Mouse (Mus musculus): ENCODE measurements around the gene Gga1. TPM values are rescaled to one million over a fixed set of nuclear protein-coding genes. Genes with fewer than 3 reads are reported as not detected.

The Gga1 gene
- polyA plus RNA-seq, 1 experiment = 56.5 TPM

DNA sequence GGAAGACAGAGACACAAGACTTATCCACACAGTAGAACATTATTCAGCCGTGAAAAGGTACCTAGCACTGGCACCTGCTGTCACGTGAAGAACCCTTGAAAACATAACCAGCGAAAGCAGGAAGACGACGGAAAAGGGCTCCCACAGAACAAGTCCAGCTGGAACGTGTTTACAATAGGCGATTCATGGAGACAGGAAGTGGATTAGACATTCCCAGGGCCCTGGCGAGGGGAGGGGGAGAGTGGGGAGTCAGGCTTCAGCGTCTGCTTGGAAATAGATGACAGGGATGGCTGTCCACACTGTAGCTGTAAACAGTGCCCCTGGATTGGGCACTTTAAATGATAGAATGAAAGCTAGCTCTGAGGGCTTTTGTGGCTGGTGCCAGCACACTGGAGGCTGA, 8.6 kb upstream of the Gga1 start:
- no peaks in the 10 kb centered on the region for H3K27me3 ChIP-seq (replicated peaks; ENCODE audit: control insufficient read depth, insufficient read depth, low read length)
- peaks cover 6% of the 10 kb centered on the region; the same call in 1 of the 2 replicates for H3K4me1 ChIP-seq (ENCODE audit: control insufficient read depth, insufficient read depth, low read length)
- TF ChIP-seq POLR2A (IDR thresholded peaks at IDR 0.05; ENCODE audit: low read depth, low read length) (no peak), CTCF (conservative IDR thresholded peaks at IDR 0.05; ENCODE audit: insufficient read depth, insufficient read length, low read depth, low read length) (no peak)
- no peak overlapping the region for H3K4me3 ChIP-seq (ENCODE audit: insufficient read depth, low read depth, low read length)
- WGBS = 34% methylated on average over 9 of the region's 9 CpGs
- H3K27ac ChIP-seq (ENCODE audit: insufficient read depth, low read depth, low read length) = peak overlapping the region; percentile 69
- DNase-seq = peak; percentile 75
- H3K36me3 ChIP-seq (ENCODE audit: control insufficient read depth, insufficient read depth, low read length) = no peaks in the 10 kb centered on the region

DNA sequence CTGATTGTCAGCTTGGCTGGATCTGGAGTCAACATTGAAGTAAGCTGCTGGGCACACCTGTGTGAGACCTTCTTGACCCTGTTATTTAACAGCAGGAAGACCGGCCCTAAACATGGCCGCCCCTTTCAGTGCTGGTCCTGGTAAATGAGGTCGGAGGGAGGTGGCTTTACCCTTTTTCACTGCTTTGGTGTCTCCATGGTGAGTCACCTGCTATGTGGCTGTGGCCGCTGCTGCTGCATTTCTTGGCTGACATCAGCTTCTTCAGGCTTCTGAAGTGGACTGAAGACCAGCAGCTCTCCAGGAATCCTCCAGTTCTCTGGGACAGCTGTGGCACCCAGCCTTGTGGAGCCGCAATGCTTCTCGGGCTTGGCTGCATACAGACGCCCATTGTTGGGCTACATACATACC, 8.2 kb upstream of the Gga1 start:
- no peak for DNase-seq
- Histone ChIP-seq H3K27me3 (replicated peaks; ENCODE audit: control insufficient read depth, insufficient read depth, low read length) (no peaks in the 10 kb centered on the region), H3K27ac (ENCODE audit: insufficient read depth, low read depth, low read length) (peak overlapping the region; percentile 57), H3K4me1 (ENCODE audit: control insufficient read depth, insufficient read depth, low read length) (peaks cover 5% of the 10 kb centered on the region; the same call in 1 of the 2 replicates), H3K4me3 (ENCODE audit: insufficient read depth, low read depth, low read length) (no peak overlapping the region), H3K36me3 (ENCODE audit: control insufficient read depth, insufficient read depth, low read length) (no peaks in the 10 kb centered on the region)
- 57% methylated on average over 7 of the region's 7 CpGs for WGBS
- TF ChIP-seq POLR2A (IDR thresholded peaks at IDR 0.05; ENCODE audit: low read depth, low read length) = no peak
- TF ChIP-seq CTCF (conservative IDR thresholded peaks at IDR 0.05; ENCODE audit: insufficient read depth, insufficient read length, low read depth, low read length) = no peak

DNA sequence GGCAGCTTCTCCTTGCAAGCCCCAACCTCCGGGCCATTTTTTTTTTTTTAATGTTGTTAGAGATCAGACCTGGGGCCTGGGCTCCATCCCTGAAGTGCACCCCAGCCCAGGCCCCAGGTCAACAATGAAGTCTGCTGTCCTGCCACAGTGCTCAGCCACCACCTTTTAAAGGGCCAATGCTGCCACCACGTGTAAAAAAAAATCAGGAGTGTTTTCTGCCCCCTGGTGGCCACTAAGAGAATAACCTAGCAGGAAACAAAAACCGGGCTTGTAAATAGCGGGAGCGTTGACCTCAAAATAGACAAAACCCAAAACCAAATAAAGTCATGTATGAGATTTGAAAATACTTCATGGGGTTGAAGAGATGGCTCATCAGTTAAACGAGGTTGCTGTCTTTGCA, 7.2 kb upstream of the Gga1 start:
- WGBS = 21% methylated on average over 6 of the region's 6 CpGs
- H3K4me1 ChIP-seq (ENCODE audit: control insufficient read depth, insufficient read depth, low read length) = peaks cover 3% of the 10 kb centered on the region; the same call in 1 of the 2 replicates
- TF ChIP-seq POLR2A (IDR thresholded peaks at IDR 0.05; ENCODE audit: low read depth, low read length) = no peak
- peak; percentile 55 for TF ChIP-seq CTCF (conservative IDR thresholded peaks at IDR 0.05; ENCODE audit: insufficient read depth, insufficient read length, low read depth, low read length)
- peak; percentile 66 for DNase-seq
- no peaks in the 10 kb centered on the region for H3K27me3 ChIP-seq (replicated peaks; ENCODE audit: control insufficient read depth, insufficient read depth, low read length)
- no peak overlapping the region for H3K27ac ChIP-seq (ENCODE audit: insufficient read depth, low read depth, low read length)
- no peaks in the 10 kb centered on the region for H3K36me3 ChIP-seq (ENCODE audit: control insufficient read depth, insufficient read depth, low read length)
- no peak overlapping the region for H3K4me3 ChIP-seq (ENCODE audit: insufficient read depth, low read depth, low read length)

DNA sequence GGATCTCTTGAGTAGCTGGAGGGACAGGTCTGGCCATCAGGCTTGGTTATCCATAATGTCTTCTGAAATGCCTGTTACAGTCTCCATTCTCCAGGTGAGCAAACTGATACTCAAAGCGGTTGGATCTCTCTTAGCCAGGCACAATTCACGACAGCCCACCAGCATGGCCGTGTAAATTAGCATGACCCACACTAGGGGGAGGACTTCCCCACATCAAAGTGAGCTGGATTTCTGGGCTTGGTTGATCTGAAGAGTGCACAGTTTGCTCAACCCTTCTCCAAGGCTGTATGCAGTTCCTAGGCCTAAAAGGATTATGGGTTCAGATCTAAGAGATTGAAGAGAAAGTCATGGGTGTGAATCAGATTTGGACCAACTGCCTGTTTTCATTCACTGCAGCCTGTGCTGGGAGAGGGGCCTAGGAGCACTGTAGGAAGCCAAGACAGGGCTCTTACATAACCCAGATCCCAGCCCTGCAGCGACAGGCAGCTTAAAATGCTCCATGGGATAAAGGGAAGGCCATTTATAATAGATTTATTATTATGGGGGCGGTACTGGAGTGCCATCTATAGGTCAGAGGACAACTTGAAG, 4.9 kb upstream of the Gga1 start:
- Histone ChIP-seq H3K27ac (ENCODE audit: insufficient read depth, low read depth, low read length) (no peak overlapping the region), H3K4me1 (ENCODE audit: control insufficient read depth, insufficient read depth, low read length) (peaks cover 7% of the 10 kb centered on the region; the same call in 1 of the 2 replicates), H3K27me3 (replicated peaks; ENCODE audit: control insufficient read depth, insufficient read depth, low read length) (no peaks in the 10 kb centered on the region), H3K4me3 (ENCODE audit: insufficient read depth, low read depth, low read length) (no peak overlapping the region), H3K36me3 (ENCODE audit: control insufficient read depth, insufficient read depth, low read length) (no peaks in the 10 kb centered on the region)
- no peak for DNase-seq
- no peak for TF ChIP-seq CTCF (conservative IDR thresholded peaks at IDR 0.05; ENCODE audit: insufficient read depth, insufficient read length, low read depth, low read length)
- no peak for TF ChIP-seq POLR2A (IDR thresholded peaks at IDR 0.05; ENCODE audit: low read depth, low read length)
- 59% methylated on average over 5 of the region's 5 CpGs for WGBS

DNA sequence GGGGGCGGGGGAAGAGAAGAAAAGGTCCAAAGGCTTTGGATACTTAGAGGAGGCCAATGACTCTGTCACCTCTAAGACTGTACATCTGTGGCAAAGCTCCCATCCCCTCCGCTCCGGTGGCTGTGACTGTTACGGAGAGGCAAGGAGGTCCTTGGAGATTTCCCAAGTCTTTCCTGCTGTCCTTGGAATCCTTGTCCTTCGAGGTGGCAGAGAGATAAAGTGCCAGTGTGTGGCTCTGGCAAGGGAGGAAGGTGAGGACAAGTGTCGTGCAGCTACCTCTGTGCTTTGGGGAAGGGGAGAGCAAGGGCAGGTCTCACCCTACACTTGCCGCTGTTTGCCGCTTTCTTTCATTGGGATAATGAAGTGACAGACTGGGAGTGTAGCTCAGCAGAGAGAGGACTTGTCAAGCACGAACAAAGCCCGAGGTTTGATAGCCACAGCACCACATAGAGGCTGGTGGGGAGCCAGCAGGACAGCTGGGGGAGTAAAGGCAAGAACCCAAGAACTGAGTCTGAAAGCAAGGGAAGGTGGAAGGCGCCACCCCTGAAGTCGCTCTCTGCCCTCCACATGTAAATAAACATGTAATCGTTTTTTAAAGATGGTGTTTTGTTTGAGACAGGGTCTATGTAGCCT, 3.1 kb upstream of the Gga1 start:
- no peaks in the 10 kb centered on the region for H3K36me3 ChIP-seq (ENCODE audit: control insufficient read depth, insufficient read depth, low read length)
- no peak overlapping the region for H3K4me3 ChIP-seq (ENCODE audit: insufficient read depth, low read depth, low read length)
- TF ChIP-seq CTCF (conservative IDR thresholded peaks at IDR 0.05; ENCODE audit: insufficient read depth, insufficient read length, low read depth, low read length) (no peak), POLR2A (IDR thresholded peaks at IDR 0.05; ENCODE audit: low read depth, low read length) (no peak)
- no peak overlapping the region for H3K27ac ChIP-seq (ENCODE audit: insufficient read depth, low read depth, low read length)
- peaks cover 4% of the 10 kb centered on the region; the same call in 1 of the 2 replicates for H3K4me1 ChIP-seq (ENCODE audit: control insufficient read depth, insufficient read depth, low read length)
- H3K27me3 ChIP-seq (replicated peaks; ENCODE audit: control insufficient read depth, insufficient read depth, low read length) = no peaks in the 10 kb centered on the region
- no peak for DNase-seq
- 68% methylated on average over 13 of the region's 13 CpGs for WGBS

DNA sequence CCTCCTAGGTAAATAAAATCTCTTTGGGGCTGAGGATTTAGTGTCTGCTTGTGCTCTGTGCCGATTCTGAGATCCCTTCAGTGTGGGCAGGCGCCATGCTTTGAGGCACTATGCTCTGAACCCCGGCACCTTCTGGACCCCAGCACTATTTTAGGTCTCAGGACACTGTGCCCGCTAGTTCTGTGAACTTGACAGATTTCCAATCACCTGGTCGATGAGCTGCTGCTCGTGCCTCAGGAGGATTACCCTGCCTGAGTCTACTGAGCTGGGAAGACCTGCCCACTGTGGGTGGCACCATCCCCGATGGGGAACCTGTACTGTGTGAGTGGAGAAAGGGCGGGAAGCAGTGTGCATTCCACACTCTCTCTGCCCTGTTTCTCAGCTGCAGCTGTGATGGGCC, 2.0 kb upstream of the Gga1 start:
- no peak for DNase-seq
- Histone ChIP-seq H3K27me3 (replicated peaks; ENCODE audit: control insufficient read depth, insufficient read depth, low read length) (no peaks in the 10 kb centered on the region), H3K36me3 (ENCODE audit: control insufficient read depth, insufficient read depth, low read length) (no peaks in the 10 kb centered on the region), H3K4me3 (ENCODE audit: insufficient read depth, low read depth, low read length) (no peak overlapping the region), H3K4me1 (ENCODE audit: control insufficient read depth, insufficient read depth, low read length) (peaks cover 4% of the 10 kb centered on the region; the same call in 1 of the 2 replicates), H3K27ac (ENCODE audit: insufficient read depth, low read depth, low read length) (peak overlapping the region; percentile 92; the same call in 1 of the 2 replicates)
- WGBS = 79% methylated on average over 8 of the region's 8 CpGs
- no peak for TF ChIP-seq CTCF (conservative IDR thresholded peaks at IDR 0.05; ENCODE audit: insufficient read depth, insufficient read length, low read depth, low read length)
- no peak for TF ChIP-seq POLR2A (IDR thresholded peaks at IDR 0.05; ENCODE audit: low read depth, low read length)

DNA sequence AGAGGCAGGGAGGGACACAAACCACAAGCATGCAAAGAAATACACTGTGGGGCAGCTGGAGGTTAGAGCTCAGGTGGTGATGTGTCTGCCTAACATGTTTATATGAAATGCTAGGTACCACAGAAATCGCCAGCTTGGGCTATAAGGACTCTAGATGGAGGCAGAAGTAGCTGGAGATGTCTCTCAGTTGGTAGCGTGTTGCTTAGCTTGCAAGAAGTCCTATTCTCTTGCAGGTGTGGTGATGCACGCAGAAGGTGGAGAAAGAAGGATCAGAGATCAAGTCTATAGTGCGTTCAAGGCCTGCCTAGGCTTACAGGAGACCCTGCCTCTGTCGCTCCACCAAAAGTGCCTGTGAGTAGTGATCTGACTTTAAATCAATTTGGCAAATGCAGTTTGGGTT, 1.5 kb upstream of the Gga1 start:
- 79% methylated on average over 5 of the region's 5 CpGs for WGBS
- H3K36me3 ChIP-seq (ENCODE audit: control insufficient read depth, insufficient read depth, low read length) = no peaks in the 10 kb centered on the region
- no peak overlapping the region for H3K4me3 ChIP-seq (ENCODE audit: insufficient read depth, low read depth, low read length)
- TF ChIP-seq CTCF (conservative IDR thresholded peaks at IDR 0.05; ENCODE audit: insufficient read depth, insufficient read length, low read depth, low read length) = no peak
- TF ChIP-seq POLR2A (IDR thresholded peaks at IDR 0.05; ENCODE audit: low read depth, low read length) = no peak
- H3K27ac ChIP-seq (ENCODE audit: insufficient read depth, low read depth, low read length) = peak overlapping the region; percentile 92
- H3K27me3 ChIP-seq (replicated peaks; ENCODE audit: control insufficient read depth, insufficient read depth, low read length) = no peaks in the 10 kb centered on the region
- DNase-seq = no peak
- H3K4me1 ChIP-seq (ENCODE audit: control insufficient read depth, insufficient read depth, low read length) = peaks cover 4% of the 10 kb centered on the region; the same call in 1 of the 2 replicates

Data from kidney, adult 2 months (tissue).